Mouse (Mus musculus): ENCODE data around the gene Cdc42ep4. TPM values are rescaled to one million over a fixed set of nuclear protein-coding genes. Genes with fewer than 3 reads are reported as not detected.
A peak's percentile ranks its signal among the peaks of the same experiment; 100 is the strongest.

Cdc42ep4 gene
- total RNA-seq, 1 experiment from 2014 or later: 82.7 TPM

DNA sequence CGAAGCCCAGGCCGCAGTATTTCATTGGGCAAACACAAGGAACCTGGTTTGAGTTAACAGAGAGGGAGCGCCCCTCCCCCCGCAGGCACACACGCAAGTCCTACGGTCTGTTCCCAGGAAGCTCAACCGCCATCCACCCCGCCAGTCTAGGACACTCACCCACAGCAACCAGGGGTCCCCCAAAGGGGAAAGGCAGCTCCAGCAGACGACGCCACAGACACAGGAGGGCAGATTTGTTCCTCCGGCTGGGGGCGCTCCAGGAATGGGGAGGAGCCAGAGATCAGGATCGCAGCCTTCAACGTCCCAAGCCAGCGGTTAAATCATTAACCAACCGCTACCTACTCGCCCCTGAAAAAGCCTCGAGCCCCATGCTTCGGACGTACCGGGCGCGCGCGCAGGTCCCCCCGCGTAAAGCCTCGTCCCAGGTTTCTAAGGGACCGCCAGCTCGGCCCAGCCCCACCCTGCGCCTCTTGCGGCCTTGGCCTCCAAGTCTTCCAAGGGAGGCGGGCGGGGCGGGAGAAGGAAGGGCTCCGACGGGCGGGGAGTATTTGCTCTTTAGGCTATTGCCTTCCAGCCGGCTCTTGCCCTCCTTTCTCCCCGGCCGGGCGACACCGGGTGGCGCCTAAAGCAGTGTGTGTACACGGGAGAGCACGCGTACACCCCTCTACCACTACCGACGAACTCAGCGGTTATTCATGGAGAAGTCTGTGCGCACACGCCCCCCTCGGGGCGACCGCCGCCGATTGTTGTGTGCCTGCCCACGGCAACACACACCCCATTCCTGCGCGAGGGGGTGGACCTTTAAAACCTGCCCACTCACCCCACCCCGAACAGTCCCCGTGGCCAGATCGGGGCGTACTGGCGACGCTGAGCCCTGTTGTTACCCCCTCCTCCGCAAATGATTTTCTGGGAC lies 854 bp downstream of the Cdc42ep4 start:
- DNase-seq: peak; percentile 89

DNA sequence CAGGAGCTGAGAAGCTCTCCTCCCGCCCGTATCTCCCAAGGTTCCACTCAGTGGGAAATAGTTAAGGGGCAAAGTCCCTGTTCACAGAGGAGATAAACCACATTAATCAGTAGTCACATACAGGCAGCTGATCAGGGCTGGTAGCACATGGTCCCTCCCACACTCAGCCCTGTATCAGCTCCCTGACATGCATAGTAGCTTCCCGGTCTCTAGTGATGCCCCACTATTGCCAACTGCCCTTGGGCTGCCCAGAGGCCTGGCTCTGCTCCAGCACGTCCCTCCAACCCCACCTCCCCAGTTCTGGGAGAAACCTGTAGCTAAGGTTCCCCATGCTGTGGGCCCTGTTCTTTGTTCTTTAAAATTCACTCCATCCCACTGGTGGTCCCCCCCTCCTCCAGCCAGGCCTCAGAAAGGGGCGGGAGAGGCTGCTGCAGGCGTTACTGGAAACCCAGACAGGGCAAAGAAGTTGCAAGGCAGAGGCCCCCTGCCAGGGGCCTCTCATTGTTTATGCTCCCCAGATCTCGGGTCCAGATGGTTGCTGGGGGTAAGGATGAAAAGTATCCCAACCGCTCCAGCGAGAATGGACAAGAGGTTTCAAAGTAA lies 1.8 kb downstream of the Cdc42ep4 start:
- DNase-seq: peak; percentile 66

DNA sequence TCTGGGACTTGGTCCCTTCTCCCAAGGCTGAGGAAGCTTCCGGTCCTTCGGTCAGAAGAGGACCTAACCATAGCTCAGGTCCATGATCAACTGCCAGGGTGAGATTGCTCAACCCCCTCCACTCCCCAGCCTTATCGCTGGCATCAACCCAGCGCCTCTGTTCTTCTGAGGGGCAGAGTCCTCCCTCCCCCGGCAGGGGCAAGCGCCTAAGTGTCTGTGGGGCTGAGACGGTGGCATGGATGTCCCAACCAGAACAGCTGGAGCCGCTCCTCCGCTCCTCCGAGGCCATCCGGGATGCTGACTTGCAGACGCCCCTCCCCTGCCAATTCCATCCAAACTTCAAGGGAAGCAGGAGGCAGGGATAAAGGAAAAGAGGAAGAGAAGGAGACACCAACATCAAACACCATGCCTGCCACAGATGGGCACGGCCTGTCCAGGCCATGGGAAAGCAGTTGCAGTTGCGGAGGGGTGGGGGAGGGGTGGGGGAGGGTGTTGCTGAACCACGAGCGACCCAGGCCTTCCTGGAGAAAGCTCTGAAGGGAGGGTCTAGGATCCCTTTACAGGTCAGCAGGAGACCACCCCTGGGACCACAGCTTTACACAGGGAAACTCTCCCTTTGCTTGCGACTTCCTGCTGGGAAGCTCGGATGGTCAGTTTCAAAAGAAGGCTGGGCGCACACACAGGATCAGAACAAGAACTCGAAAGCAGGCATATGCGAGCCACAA lies 2.7 kb downstream of the Cdc42ep4 start:
- DNase-seq: peak; percentile 82

DNA sequence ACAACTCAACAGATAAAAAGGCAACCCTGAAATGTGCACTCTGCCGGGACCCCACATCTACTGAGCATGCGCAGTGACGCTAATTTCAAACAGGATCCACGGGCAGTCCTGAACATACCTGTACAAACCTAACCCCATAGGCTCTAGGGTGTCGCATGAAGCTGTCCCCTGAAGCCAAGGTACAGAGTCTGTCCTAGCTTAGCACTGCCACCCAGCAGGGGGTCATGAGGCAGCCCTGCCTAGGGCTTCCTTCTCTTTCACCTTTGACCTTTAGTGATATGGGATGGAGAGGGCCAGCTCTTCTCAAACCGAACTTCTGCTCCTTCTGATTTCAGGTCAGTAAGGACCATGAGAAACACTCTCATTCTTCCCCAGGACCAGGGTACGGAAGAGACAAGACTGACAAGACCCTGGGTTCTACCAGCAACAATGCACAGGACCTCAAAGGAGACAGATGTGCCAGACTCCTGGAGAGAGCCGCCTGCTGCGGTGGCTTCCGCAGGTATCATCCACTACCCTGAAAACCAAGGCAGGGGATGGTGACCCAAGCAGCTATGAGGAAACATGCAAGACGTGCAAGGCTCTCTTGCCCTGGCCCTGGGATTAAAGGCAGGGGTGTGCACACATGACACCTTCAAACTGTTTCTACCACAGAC lies 3.8 kb downstream of the Cdc42ep4 start:
- DNase-seq: no peak

DNA sequence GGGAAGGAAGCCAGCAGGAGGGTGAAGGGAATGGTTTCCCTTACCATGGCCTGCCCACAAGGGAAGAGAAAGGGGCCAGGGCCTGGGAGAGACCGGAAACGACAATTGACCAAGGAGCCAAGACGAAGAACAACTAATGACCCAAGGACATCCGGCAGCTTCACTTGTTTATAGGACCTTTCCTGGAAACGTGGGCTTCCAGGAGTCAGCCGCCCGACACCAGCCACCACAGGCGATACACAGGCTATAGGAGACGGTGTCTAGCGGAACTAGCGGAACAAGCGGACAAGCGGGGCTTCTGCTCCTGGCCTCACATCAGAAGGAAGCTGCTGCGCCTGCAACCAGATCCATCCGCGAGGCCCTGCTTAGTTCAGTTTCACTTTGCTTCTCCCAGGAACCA lies 4.6 kb downstream of the Cdc42ep4 start:
- peak; percentile 59 for DNase-seq

DNA sequence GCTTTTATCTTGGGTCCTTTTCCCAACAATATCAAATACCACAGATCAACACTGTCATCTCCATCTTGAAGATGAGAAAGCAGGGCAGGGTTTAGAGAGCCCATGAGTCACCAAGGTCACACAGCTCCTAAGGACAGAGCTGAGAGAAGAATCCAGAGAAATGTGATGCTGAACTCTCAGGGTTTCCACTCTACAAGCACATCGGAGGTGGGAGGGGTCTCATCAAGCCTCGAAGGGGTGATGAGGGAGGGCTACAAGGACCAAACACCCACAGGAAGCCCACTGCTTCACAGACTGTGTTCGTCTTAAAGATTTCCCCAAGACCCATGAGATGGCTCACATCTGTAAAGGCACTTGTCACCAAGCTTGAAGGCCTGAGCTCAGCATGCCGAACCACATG lies 5.7 kb downstream of the Cdc42ep4 start:
- DNase-seq: no peak

DNA sequence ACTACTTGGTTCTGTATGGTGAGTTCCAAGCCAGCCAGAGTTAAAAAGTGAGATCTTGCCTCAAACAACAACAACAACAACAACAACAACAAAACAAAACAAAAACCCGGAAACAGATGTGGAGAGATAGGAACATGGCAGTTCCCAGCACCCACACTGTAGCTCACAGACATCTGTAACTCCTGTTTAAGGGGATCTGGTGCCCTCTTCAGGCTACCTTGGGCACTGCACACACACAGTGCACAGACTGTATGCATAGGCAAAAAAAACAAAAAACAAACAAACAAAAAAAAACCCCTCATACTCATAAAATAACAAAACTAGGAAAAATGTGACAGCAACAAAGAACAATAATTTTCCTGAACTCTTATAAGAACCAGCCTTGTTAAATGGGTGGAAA lies 8.7 kb downstream of the Cdc42ep4 start:
- no peak for DNase-seq

DNA sequence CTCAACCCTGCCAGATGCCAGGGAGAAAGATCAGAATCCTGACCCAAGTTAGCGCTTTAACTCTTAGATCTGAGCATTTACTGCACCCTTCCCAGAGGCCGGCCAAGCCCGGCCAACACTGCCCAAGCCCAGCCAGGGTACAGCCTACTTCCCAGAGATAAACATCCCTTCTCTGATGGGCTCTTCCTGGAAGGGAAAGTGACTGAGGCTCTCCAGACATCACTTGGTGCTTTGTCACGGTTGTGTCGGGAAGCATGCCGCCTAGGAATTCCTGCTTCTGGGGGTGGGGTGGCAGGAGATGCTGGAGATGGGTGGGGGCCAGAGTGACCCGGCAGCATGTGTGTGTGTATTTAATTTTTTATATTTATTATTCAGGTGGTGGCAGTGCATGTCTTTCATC lies 11.6 kb downstream of the Cdc42ep4 start:
- DNase-seq: no peak

DNA sequence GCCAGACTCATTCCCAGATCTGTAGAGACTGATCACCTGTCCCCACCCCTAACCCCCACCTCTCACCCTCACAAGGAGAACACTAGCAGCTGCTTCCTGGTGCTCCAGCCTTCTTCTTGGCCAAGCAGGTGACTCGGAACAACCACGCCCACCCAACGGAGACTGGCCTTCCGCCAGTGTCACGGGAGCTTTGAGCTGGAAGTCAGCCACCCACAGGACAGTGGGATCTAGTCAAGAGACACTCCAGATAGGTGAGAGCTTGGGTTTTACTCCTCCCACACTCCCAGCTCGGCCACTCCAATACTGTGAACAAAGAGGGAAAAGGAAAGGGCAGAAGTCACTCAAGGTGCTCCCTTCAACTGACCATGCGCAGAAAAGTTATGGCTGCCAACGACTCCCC lies 12.5 kb downstream of the Cdc42ep4 start:
- no peak for DNase-seq

DNA sequence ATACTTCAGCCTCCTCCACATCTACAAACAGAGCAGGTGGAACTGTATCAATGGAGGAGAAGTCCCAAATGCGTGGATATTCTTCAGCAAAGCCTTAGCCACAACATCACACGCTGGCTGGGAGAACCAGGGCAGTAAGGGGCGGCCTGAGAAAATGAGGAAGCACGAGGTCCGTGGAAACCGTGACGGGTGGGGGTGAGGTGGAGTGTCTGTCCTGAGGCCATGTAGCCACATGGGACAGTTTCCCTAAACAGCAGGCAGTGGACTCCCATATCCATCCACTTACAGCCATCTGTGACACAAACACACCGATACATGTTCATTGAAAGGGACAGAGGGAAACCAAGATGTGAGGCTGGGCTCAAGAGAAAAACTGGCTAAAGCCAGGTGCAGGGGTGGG lies 13.8 kb downstream of the Cdc42ep4 start:
- no peak for DNase-seq

DNA sequence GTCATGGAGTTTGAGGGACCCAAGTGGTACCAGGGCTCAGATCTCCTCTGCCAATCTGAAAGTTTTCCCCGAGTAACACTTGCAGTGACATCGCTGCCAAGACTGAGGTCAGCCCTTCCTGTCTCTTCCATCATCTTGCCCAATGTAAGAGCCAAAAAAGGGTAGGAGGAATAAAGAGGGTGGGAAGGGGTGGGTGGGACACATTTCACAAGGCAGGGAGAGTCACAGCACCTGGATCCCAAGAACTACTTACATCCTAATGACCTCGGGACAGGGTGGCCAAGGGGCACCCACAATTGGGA lies 14.2 kb downstream of the Cdc42ep4 start:
- no peak for DNase-seq

DNA sequence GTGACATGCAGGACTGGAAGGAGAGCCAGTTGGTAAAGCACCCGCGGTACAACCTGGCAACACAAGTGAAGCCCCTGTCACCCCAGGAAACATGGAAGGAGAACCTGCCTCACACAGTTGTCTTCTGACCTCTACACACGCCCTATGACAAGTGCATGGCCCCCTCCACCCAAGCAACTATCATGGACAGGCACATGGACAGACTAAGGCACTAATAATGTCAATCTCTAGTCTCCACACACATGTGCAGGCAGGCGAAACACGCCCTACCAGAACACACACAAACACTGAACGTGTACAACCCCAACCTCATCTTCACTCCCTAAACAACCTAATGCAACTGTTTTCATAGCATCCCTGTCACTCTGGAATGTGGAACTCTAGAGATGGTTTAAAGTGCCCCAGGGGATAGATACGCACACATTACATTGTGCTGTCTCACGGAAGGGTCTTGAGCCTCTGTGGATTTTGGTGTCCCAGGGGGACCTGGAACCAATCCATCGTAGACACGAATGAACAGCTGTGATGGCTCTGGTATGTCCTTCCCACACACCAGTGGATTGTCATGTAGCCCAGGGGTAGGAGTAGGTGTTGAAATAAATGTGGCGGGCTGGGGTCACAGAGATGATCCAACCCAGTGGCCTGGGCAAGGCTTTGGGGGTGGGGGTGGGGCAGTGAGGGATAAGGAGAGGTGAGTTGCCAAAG lies 14.7 kb downstream of the Cdc42ep4 start:
- no peak for DNase-seq

DNA sequence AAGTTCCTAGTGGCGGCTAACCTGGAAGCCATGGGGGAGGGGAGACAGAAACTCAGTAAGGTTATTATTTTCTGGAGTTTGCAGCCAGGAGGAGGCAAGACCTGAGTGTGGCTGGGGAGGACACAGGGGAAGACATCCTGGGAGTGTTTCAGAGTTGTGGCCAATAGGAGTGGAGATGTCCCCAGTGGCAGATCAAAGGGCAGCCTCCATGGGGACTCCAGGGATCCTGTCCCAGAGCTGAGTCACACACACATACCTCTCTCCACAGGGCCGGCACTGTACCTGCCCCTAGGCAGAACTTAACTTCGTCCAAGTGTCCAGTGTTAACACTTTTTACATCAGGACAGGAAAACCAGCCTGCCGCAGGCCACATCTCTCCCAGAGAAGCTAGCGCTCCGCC lies 16.5 kb downstream of the Cdc42ep4 start:
- peak; percentile 43 for DNase-seq

DNA sequence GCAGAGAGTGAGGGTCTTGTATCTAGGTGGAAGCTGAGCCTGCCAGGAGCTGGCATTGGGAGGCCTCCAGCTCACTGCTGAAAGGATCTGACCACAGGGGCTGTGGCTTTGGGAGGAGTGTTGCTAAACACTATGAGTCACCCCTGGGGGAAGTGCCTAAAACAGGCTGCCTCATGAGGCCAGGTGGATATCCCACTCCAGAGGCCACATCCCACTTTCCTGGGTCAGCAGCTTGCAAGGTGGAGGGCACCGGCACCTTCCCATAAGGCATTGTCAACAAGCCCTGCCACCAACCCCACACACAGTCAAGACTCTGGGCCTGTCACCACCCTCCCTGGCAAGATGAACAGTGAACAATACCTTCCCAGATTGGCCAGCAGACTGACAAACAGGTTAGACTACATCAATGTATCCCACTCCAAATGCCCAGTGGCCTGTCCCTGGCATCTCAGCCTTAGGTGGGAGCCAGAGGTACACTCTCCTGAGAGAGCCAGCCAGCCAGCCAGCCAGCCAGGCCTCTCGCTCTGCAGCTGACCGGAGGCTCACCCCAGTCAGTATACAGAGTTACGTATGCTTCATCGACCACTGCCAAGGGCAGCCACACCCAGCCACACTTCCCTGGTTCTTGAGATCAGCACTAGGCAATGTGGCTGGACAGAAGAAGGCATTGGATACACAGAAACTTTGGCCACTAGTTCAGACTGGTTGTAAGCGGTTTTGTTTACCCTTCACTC lies 17.9 kb downstream of the Cdc42ep4 start:
- peak; percentile 76 for DNase-seq

DNA sequence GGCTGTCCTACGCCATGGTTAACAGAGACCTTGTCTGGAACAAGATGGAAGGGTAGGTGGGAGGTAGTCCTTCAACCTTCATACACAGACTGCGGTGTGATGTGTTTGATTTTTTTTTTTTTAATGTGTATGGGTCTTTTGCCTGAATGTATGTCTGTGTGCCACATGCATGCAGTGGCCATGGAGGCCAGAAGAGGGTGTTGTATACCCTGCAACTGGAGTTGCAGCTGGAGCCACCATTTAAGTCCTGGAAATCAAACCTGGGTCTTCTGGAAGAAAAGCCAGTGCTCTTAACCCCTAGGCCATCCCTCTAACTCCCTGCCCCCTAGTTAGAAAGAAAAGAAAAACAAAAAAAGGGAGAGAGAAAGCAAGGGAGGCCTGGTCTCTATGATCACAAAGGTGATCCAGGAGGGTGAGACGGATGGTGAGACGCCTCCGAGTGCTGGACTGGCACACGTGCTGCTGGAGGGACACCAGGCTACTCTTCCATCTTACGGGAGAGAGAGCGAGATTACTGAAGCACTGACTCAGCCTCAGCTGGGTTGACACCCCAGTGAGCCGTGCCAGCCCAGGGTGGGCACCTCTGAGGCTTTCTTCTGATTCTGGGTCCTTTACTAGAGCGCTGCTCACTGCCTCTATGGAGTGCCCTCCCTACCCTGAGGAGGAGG lies 19.6 kb downstream of the Cdc42ep4 start:
- DNase-seq: no peak

DNA sequence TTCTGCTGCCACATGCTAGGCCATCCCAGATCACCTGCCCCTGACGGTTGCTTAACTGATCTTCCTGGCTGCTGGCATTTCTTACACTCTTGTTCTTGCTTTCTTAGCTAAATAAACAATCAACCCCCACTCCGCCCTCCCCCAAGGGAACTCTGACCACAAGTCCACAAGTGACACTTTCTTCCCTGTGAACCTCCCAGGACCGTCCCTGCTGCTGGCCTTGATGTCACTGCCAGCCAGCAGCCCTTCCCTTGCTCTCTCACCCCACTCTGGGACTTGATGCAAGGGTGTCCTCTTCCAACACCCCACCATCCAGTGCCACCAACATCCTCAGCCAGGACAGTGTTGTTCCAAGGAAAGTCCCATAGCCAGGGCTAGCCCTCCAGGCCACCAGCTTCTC lies 20.8 kb downstream of the Cdc42ep4 start:
- no peak for DNase-seq

DNA sequence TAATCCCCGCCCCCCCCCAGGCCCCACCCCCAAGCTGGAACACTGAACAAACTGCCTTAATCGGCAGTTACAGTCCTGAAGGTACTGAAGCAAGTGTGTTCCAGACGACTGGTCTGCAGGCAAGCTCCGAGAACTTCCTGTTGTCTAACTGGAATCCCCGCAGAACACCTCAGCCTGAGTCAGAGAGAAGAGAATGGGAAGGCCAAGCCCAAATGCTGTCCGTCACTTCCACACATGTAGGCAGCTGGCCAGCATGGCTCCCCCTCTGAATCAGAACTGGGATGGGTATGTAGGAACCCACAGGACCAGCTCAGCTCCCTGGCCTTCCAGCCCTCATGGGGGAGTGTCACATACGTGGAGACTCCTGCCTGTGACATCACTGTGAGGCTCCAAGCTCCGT lies 21.8 kb downstream of the Cdc42ep4 start:
- peak; percentile 84 for DNase-seq

DNA sequence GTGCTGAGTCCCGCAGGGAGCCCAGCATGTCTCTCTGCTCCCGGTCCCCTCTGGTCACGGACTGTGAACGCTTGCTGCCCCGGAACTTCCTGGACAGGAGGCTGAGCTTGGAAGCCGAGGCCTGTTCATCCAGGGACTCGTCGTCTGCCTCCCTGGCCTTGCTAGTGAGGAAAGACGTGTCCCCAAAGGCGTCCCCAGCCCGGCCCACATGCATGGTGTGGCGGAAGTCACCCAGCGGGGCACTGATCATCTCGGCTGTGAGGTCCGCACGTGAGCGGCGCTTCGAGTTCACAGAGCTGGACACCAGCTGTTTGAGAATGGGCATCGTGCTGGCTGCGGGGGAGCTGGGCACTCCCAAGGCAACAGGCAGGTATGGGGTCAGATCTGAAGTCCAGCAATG lies 22.4 kb downstream of the Cdc42ep4 start:
- DNase-seq: peak; percentile 15

DNA sequence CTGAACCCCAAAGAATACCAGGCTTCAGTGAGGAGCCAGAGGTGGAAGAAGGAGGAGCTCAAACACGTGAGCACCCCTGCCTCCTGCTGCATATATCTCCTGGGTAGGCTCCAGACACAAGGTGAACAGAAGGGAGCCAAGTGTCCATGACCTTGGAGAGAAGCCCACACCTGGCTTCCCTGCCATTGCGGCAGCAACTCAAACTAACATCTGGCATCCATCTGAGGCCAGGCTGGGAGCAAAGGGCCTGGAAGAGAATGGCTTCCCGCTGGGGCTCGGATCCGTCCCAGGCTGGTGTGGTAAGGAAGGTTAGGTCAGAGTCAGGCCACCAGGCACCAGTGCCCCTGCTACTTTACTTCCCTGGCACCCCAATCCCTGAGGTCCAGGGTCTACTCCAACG lies 23.7 kb downstream of the Cdc42ep4 start:
- DNase-seq: peak; percentile 3

DNA sequence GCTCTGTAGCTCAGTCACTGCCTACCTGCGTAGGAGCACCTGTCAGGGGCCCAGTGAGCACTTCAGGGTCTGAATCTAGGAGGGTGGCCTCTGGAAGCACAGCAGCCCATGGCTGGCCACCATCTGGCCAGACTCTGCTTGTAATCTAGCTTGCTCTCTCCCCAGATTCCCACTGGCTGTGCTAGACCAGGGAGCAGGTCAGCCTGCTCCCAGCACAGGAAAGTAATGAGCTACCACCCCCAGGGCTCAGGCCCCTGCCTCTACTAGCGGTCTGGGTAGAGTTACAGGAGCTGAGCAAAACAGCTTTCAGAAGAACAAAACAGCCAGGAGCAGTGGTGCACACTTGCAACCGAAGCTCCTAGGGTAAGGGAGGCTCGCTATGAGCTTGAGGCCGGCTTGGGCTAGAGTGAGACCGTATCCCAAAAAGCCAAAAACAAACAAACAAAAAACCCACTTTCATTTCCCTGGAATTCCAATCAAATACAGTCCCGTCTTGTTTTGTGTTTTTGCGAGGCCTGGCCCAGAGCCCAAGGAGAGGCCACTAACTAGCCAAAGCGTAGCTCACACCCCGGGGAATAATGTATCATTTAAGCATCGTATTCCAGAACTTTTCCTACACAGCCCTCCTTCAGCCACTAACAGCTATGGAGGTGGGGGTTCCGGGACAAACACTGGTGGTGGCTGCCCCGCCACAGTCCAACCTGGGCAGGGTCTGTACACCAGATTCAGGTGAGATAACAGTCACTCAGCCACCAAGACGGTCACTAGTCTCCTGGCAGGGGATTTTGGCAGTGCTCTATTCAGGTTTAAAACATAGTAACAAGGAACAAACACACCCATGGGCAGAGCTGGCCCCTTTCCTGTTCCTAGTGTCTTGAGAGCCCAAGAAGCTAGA lies 24.4 kb downstream of the Cdc42ep4 start:
- no peak for DNase-seq

Measured in adrenal gland, postnatal 14 days (tissue).